Mouse (Mus musculus) lung, adult 2 months (tissue): ENCODE data around the gene Sirt1.

Experiments used
- CTCF ChIP-seq: fragments of 200-500 bp; IDR thresholded peaks from 2 replicates; pipeline ENCODE4 v1.5.1; 2011; ENCODE audit warnings: mild to moderate bottlenecking, low read length, control low read depth; ENCODE audit not compliant: insufficient read depth
- POLR2A ChIP-seq: fragments of 200-500 bp; IDR thresholded peaks from 2 replicates; pipeline ENCODE4 v1.6.1; 2011; ENCODE audit warnings: low read depth, mild to moderate bottlenecking, control low read depth, low read length, borderline replicate concordance; ENCODE audit errors: extremely low read depth

- TF ChIP-seq POLR2A (peak; percentile 97; the same call in 1 of the 2 replicates), CTCF (peak; percentile 91)
Observed at GRCm38 (mm10) chr10:63382372-63383279, 1.1 kb upstream of the Sirt1 start, which contains the start of gene Dnajc12.
